Comparison of ENCODE assay signal across 8 mouse cellular contexts in the genomic region with DNA sequence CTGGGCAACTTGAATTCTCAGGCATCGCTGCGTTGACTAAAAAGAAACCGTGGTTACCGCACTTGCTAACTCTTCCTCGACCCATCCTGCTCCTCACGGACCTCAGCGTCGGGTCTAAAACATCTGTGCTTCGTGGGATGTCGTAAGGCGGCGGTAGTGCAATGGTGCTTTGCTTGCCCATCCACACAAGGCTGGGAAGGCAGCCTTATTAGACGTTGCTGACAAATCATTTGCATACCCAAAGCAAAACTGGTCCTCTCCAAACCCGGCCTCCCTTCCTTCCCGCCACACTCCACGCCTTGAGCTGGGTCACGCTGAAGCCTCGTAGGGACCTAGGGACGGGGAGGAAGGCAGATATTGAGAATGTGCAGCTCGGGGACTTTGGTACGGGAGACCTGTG. TPM values are rescaled to one million over a fixed set of nuclear protein-coding genes. Genes with fewer than 3 reads are reported as not detected.
DNase-seq lines count a peak whose midpoint lies in the region; ATAC-seq lines count a peak whose summit lies in the region.

No protein-coding gene starts in this region.

- H3K4me2 ChIP-seq in hindbrain, embryonic 16.5 days (ENCODE audit: low read length), result peak overlapping the region; percentile 97

- peak; percentile 57 for ATAC-seq in hindbrain, embryonic 16.5 days

- H3K4me3 ChIP-seq in embryonic facial prominence, embryonic 10.5 days, result peak overlapping the region; percentile 82
- H3K4me3 ChIP-seq in hindbrain, embryonic 16.5 days (ENCODE audit: low read length), result peak overlapping the region; percentile 75

- peak; percentile 31 for DNase-seq in gastrocnemius, postnatal 25 days
- no peak for DNase-seq in gastrocnemius, postnatal 4 days (ENCODE audit: low spot score in 2 of 2)
- DNase-seq in CD4-positive, CD25-positive, alpha-beta regulatory T cell, adult 2 months (ENCODE audit: low read depth, low spot score), result peak; percentile 68
- DNase-seq in embryonic facial prominence, embryonic 10.5 days (ENCODE audit: low spot score), result no peak
- DNase-seq in lung, postnatal 25 days (ENCODE audit: low spot score), result peak; percentile 42
- DNase-seq in yolk sac, embryonic 10.5 days (ENCODE audit: low spot score), result no peak
- DNase-seq in frontal cortex, adult 2 months (ENCODE audit: extremely low spot score in 1 of 2, low spot score in 1 of 2), result no peak

- no peaks in the 10 kb centered on the region for H3K9me3 ChIP-seq in embryonic facial prominence, embryonic 10.5 days
- no peaks in the 10 kb centered on the region for H3K9me3 ChIP-seq in hindbrain, embryonic 16.5 days (ENCODE audit: control insufficient read depth, low read length)

- no peaks in the 10 kb centered on the region for H3K27me3 ChIP-seq in embryonic facial prominence, embryonic 10.5 days (replicated peaks; ENCODE audit: low read depth, poor library complexity, severe bottlenecking)
- no peaks in the 10 kb centered on the region for H3K27me3 ChIP-seq in hindbrain, embryonic 16.5 days (replicated peaks; ENCODE audit: control insufficient read depth, insufficient read depth, low read length)

- H3K9ac ChIP-seq in hindbrain, embryonic 16.5 days (ENCODE audit: low read depth, low read length), result peak overlapping the region; percentile 71

- peak overlapping the region; percentile 68 for H3K27ac ChIP-seq in embryonic facial prominence, embryonic 10.5 days (replicated peaks)
- peak overlapping the region; percentile 91 for H3K27ac ChIP-seq in hindbrain, embryonic 16.5 days (ENCODE audit: low read depth, low read length)

- peaks cover 39% of the 10 kb centered on the region for H3K4me1 ChIP-seq in embryonic facial prominence, embryonic 10.5 days
- peaks cover 17% of the 10 kb centered on the region for H3K4me1 ChIP-seq in hindbrain, embryonic 16.5 days (ENCODE audit: control insufficient read depth, insufficient read depth, low read depth, low read length)

- peaks cover 11% of the 10 kb centered on the region for H3K36me3 ChIP-seq in embryonic facial prominence, embryonic 10.5 days (replicated peaks)
- peaks cover 2% of the 10 kb centered on the region; the same call in 1 of the 2 replicates for H3K36me3 ChIP-seq in hindbrain, embryonic 16.5 days (ENCODE audit: control insufficient read depth, insufficient read depth, low read length)

- WGBS in embryonic facial prominence, embryonic 10.5 days, result under 1% methylated on average over 21 of the region's 21 CpGs
- WGBS in hindbrain, embryonic 16.5 days, result 0% methylated on average over 21 of the region's 21 CpGs

RNA-seq across cellular contexts. Expression of a gene that starts 0.6 kb away (rescaled TPM):
- total RNA-seq in gastrocnemius, postnatal 25 days (2021), result 1 to 10 TPM; 5.0 to 5.4 TPM
- 10 to 100 TPM; 13.7 to 15.3 TPM for total RNA-seq in gastrocnemius, postnatal 4 days (2021)
- 18.8 and 21.1 TPM in 2 replicates for polyA plus RNA-seq in embryonic facial prominence, embryonic 10.5 days (2016; fragmentation: Nextera tagmentation; extraction: Ambion mirVana)
- 4.3 and 5.7 TPM in 2 replicates for polyA plus RNA-seq in hindbrain, embryonic 16.5 days (2015; fragmentation: Nextera tagmentation; extraction: Ambion mirVana)
- 8.0 and 8.1 TPM in 2 replicates for polyA plus RNA-seq in frontal cortex, adult 2 months (2012; rRNA removed)

Comparison
In these comparisons a context has a peak if more than half of its experiments do, and no peak if none do; other contexts are left out.
1. DNase-seq: peak in gastrocnemius, postnatal 25 days (single experiment), CD4-positive, CD25-positive, alpha-beta regulatory T cell, adult 2 months (single experiment) and lung, postnatal 25 days (single experiment); none in gastrocnemius, postnatal 4 days (0 of 2), embryonic facial prominence, embryonic 10.5 days (single experiment), yolk sac, embryonic 10.5 days (single experiment) and frontal cortex, adult 2 months (0 of 2).